Mouse (Mus musculus): ENCODE results near the gene Trpm4.

DNA sequence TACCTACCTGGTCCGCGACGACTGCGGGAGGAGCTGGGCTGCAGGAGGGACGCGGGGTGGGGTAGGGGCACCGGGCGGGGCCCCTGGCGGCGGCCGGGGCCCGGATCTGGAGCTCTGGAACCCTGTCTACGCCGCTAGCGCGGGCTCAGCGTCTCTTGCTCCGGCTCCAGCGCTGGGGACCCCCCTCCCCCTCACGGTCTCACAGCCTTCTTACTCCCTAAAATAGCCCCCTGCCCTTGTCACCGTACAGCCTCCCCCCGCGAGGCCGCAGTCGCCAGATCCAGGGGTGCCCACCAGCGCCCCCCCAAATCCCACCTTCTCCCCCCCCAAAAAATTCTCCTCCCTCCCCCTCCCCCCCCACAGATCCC, 33.1 kb upstream of the Trpm4 start, which contains the start of gene Ppfia3:
- TF ChIP-seq POLR2A (IDR thresholded peaks at IDR 0.05; ENCODE audit: low read depth, low read length) (no peak), CTCF (IDR thresholded peaks at IDR 0.05; ENCODE audit: borderline replicate concordance, insufficient read depth, low read length) (no peak)
